Mouse (Mus musculus): ENCODE results near the gene Smco2.

- no peak for TF ChIP-seq CTCF (IDR thresholded peaks at IDR 0.05; ENCODE audit: insufficient read depth, low read length)
- TF ChIP-seq POLR2A (IDR thresholded peaks at IDR 0.05; ENCODE audit: borderline replicate concordance, extremely low read depth, low read depth, low read length), result no peak
Measured at GRCm38 (mm10) chr6:146901929-146902328, 52.0 kb downstream of the Smco2 start.
